Comparison of ENCODE assay signal across 5 mouse cellular contexts in genomic region chr9:65689869-65690268, GRCm38 (mm10). TPM values are rescaled to one million over a fixed set of nuclear protein-coding genes. Genes with fewer than 3 reads are reported as not detected.
DNase-seq lines count a peak whose midpoint lies in the region; ATAC-seq and TF ChIP-seq lines count a peak whose summit lies in the region.
"Not testable (repeated sequence)": the region's sequence is repeated elsewhere in the genome, so short reads cannot be mapped to it uniquely, and the experiment has no call there.

No protein-coding gene starts in this region.

- intact Hi-C loops in gastrocnemius, adult 2 months (cut with DNase I), result not testable (repeated sequence)

- TF ChIP-seq POLR2A in ES-Bruce4 (IDR thresholded peaks at IDR 0.05; ENCODE audit: insufficient read depth, low read length), result not testable (repeated sequence)

- DNase-seq in embryonic facial prominence, embryonic 14.5 days (ENCODE audit: low spot score); gastrocnemius, adult 2 months: not testable (repeated sequence)

- peaks cover 41% of the 10 kb centered on the region for H3K36me3 ChIP-seq in ES-Bruce4 (ENCODE audit: control insufficient read depth, insufficient read depth, low read length, poor library complexity, severe bottlenecking)
- peaks cover 67% of the 10 kb centered on the region for H3K36me3 ChIP-seq in embryonic facial prominence, embryonic 14.5 days (ENCODE audit: control insufficient read depth, insufficient read depth, low read length)
- H3K36me3 ChIP-seq in kidney, embryonic 14.5 days (ENCODE audit: control insufficient read depth, insufficient read depth, low read length), result peaks cover 62% of the 10 kb centered on the region
- H3K36me3 ChIP-seq in kidney, embryonic 16.5 days (ENCODE audit: insufficient read depth, low read length), result peaks cover 53% of the 10 kb centered on the region

- H3K27me3 ChIP-seq in ES-Bruce4 (ENCODE audit: control insufficient read depth, insufficient read depth, low read length, poor library complexity, severe bottlenecking); embryonic facial prominence, embryonic 14.5 days (replicated peaks; ENCODE audit: control insufficient read depth, insufficient read depth, low read length); kidney, embryonic 14.5 days (ENCODE audit: control insufficient read depth, insufficient read depth, low read length); kidney, embryonic 16.5 days (ENCODE audit: insufficient read depth, low read length): not testable (repeated sequence)

- WGBS in embryonic facial prominence, embryonic 14.5 days, result 60% methylated on average over 1 of the region's 2 CpGs
- WGBS in kidney, embryonic 14.5 days, result 78% methylated on average over 2 of the region's 2 CpGs
- 58% methylated on average over 1 of the region's 2 CpGs for WGBS in kidney, embryonic 16.5 days

- H3K9ac ChIP-seq in ES-Bruce4 (ENCODE audit: low read depth, poor library complexity, severe bottlenecking); embryonic facial prominence, embryonic 14.5 days (ENCODE audit: low read depth, low read length); kidney, embryonic 14.5 days (ENCODE audit: low read depth, low read length); kidney, embryonic 16.5 days (replicated peaks; ENCODE audit: low read length): not testable (repeated sequence)

- peak; percentile 34; the same call in 1 of the 2 replicates for ATAC-seq in embryonic facial prominence, embryonic 14.5 days (ENCODE audit: low read depth)
- ATAC-seq in kidney, embryonic 14.5 days (ENCODE audit: low FRiP score, low TSS enrichment), result peak; percentile 90
- ATAC-seq in kidney, embryonic 16.5 days (ENCODE audit: low FRiP score, low TSS enrichment), result peak; percentile 91

- H3K4me2 ChIP-seq in embryonic facial prominence, embryonic 14.5 days (ENCODE audit: low read depth, low read length); kidney, embryonic 14.5 days (replicated peaks; ENCODE audit: low read depth, low read length); kidney, embryonic 16.5 days (replicated peaks; ENCODE audit: low read depth, low read length): not testable (repeated sequence)

- 0 out of 2 replicates have a peak overlapping the region, but pooled peaks have one; percentile 23 for H3K27ac ChIP-seq in ES-Bruce4 (ENCODE audit: insufficient read depth, low read length)
- not testable (repeated sequence) for H3K27ac ChIP-seq in embryonic facial prominence, embryonic 14.5 days (replicated peaks; ENCODE audit: low read depth, low read length); kidney, embryonic 14.5 days (ENCODE audit: low read depth, low read length); kidney, embryonic 16.5 days (ENCODE audit: low read length)
- H3K27ac ChIP-seq in gastrocnemius, adult 2 months, result peak overlapping the region; percentile 56; the same call in 1 of the 2 replicates

- not testable (repeated sequence) for H3K9me3 ChIP-seq in ES-Bruce4 (replicated peaks; ENCODE audit: control insufficient read depth, insufficient read depth, low read length, poor library complexity, severe bottlenecking); embryonic facial prominence, embryonic 14.5 days (ENCODE audit: control insufficient read depth, low read length); kidney, embryonic 14.5 days (ENCODE audit: control insufficient read depth, low read length); kidney, embryonic 16.5 days (ENCODE audit: low read length)

- not testable (repeated sequence) for H3K4me1 ChIP-seq in ES-Bruce4 (ENCODE audit: control insufficient read depth, insufficient read depth, low read length); embryonic facial prominence, embryonic 14.5 days (ENCODE audit: control insufficient read depth, insufficient read depth, low read length); kidney, embryonic 14.5 days (ENCODE audit: control insufficient read depth, insufficient read depth, low read length); kidney, embryonic 16.5 days (ENCODE audit: insufficient read depth, low read length)

- TF ChIP-seq CTCF in ES-Bruce4 (IDR thresholded peaks at IDR 0.05; ENCODE audit: low read depth, low read length); gastrocnemius, adult 2 months (IDR thresholded peaks at IDR 0.05): not testable (repeated sequence)

- not testable (repeated sequence) for TF ChIP-seq EP300 in ES-Bruce4 (IDR thresholded peaks at IDR 0.05; ENCODE audit: insufficient read depth, low read depth, low read length)

- not testable (repeated sequence) for H3K4me3 ChIP-seq in ES-Bruce4 (ENCODE audit: low read depth, low read length); embryonic facial prominence, embryonic 14.5 days (ENCODE audit: low read depth, low read length); gastrocnemius, adult 2 months; kidney, embryonic 14.5 days (ENCODE audit: low read length); kidney, embryonic 16.5 days (ENCODE audit: low read length)

RNA-seq across cellular contexts. Expression of gene Oaz2, which starts 22.1 kb away (rescaled TPM):
- 69.0 and 81.5 TPM in 2 replicates for polyA plus RNA-seq in ES-Bruce4 (2011; ENCODE audit: insufficient read depth, insufficient read length, low read depth, missing spikeins)
- polyA plus RNA-seq in embryonic facial prominence, embryonic 14.5 days (2014; fragmentation: Nextera tagmentation; extraction: Ambion mirVana), result 203 and 214 TPM in 2 replicates
- 100 to 1,000 TPM; 195 to 201 TPM for total RNA-seq in gastrocnemius, adult 2 months (2021)
- 194 and 204 TPM in 2 replicates for polyA plus RNA-seq in kidney, embryonic 14.5 days (2014; fragmentation: Nextera tagmentation; extraction: Ambion mirVana)
- polyA plus RNA-seq in kidney, embryonic 16.5 days (2015; fragmentation: Nextera tagmentation; extraction: Ambion mirVana), result 317 and 362 TPM in 2 replicates

Comparison
In these comparisons a context has a peak if more than half of its experiments do, and no peak if none do; other contexts are left out.
1. ATAC-seq: peak in every context shown above with its lines; median percentile 91 in kidney, embryonic 16.5 days; 90 in kidney, embryonic 14.5 days; 34 in embryonic facial prominence, embryonic 14.5 days.